Mouse (Mus musculus) embryonic fibroblast, embryonic 13.5 days (primary cell): ENCODE data around the gene Rnd3. TPM values are rescaled to one million over a fixed set of nuclear protein-coding genes. Genes with fewer than 3 reads are reported as not detected.

Experiments
- H3K27ac ChIP-seq: 2 replicates; pipeline ENCODE4 v1.5.1; 2012; ENCODE audit warnings: low read length, control low read depth, inconsistent platforms; ENCODE audit not compliant: insufficient read depth
- H3K4me1 ChIP-seq: 2 replicates; pipeline ENCODE4 v1.6.1; 2011; ENCODE audit warnings: low read length; ENCODE audit not compliant: control insufficient read depth, insufficient read depth
- H3K4me3 ChIP-seq: 2 replicates; pipeline ENCODE4 v1.5.1; 2011; ENCODE audit warnings: mild to moderate bottlenecking, control low read depth, low read length; ENCODE audit not compliant: insufficient read depth
- CTCF ChIP-seq: IDR thresholded peaks from 2 replicates; pipeline ENCODE4 v1.5.1; 2011; ENCODE audit warnings: mild to moderate bottlenecking, control low read depth, low read length, moderate library complexity, borderline replicate concordance; ENCODE audit not compliant: insufficient read depth
- POLR2A ChIP-seq: IDR thresholded peaks from 2 replicates; pipeline ENCODE4 v1.6.1; 2011; ENCODE audit warnings: low read depth, mild to moderate bottlenecking, control low read depth, low read length, moderate library complexity
- polyA plus RNA-seq: library from polyadenylated mRNA; stranded (reverse); fragments of >200 nt; gene quantifications from 2 replicates; pipeline ENCODE4 v1.2.4, GENCODE M21; 2011; ENCODE audit warnings: low read depth; ENCODE audit not compliant: missing spikeins, insufficient read length

Gene Rnd3
- polyA plus RNA-seq, 1 experiment: 320 TPM

GRCm38 (mm10) chr2:51137726-51138125 is 11.2 kb downstream of the Rnd3 start:
- Histone ChIP-seq H3K27ac (no peak overlapping the region), H3K4me1 (peaks cover 15% of the 10 kb centered on the region), H3K4me3 (no peak overlapping the region)
- TF ChIP-seq POLR2A (no peak), CTCF (no peak)

- Histone ChIP-seq H3K4me1 (peaks cover 3% of the 10 kb centered on the region), H3K4me3 (no peak overlapping the region), H3K27ac (no peak overlapping the region)
- TF ChIP-seq CTCF (no peak), POLR2A (no peak)
Observed at GRCm38 (mm10) chr2:51132181-51132580, 16.7 kb downstream of the Rnd3 start.

GRCm38 (mm10) chr2:51128090-51128489 is 20.8 kb downstream of the Rnd3 start:
- Histone ChIP-seq H3K4me3 (no peak overlapping the region), H3K4me1 (peaks cover 7% of the 10 kb centered on the region), H3K27ac (no peak overlapping the region)
- TF ChIP-seq CTCF (no peak), POLR2A (peak; percentile 41)

GRCm38 (mm10) chr2:51110271-51110670 is 38.6 kb downstream of the Rnd3 start:
- Histone ChIP-seq H3K4me1 (no peaks in the 10 kb centered on the region; the same call in 1 of the 2 replicates), H3K27ac (no peak overlapping the region), H3K4me3 (no peak overlapping the region)
- TF ChIP-seq POLR2A (no peak), CTCF (no peak)

GRCm38 (mm10) chr2:51108631-51109030 is 40.3 kb downstream of the Rnd3 start:
- Histone ChIP-seq H3K4me3 (no peak overlapping the region), H3K27ac (no peak overlapping the region), H3K4me1 (no peaks in the 10 kb centered on the region; the same call in 1 of the 2 replicates)
- TF ChIP-seq POLR2A (no peak), CTCF (no peak)

- H3K4me3 ChIP-seq: no peak overlapping the region
- TF ChIP-seq POLR2A: no peak
- TF ChIP-seq CTCF: no peak
- H3K27ac ChIP-seq: peak overlapping the region; percentile 4; the same call in 1 of the 2 replicates
- no peaks in the 10 kb centered on the region for H3K4me1 ChIP-seq
Observed at GRCm38 (mm10) chr2:51101187-51101586, 47.7 kb downstream of the Rnd3 start.

GRCm38 (mm10) chr2:51099987-51100386 is 48.9 kb downstream of the Rnd3 start:
- H3K4me3 ChIP-seq: no peak overlapping the region
- no peaks in the 10 kb centered on the region for H3K4me1 ChIP-seq
- H3K27ac ChIP-seq: no peak overlapping the region
- no peak for TF ChIP-seq POLR2A
- no peak for TF ChIP-seq CTCF

- H3K4me3 ChIP-seq: no peak overlapping the region
Observed at GRCm38 (mm10) chr2:51099240-51099639, 49.7 kb downstream of the Rnd3 start.

GRCm38 (mm10) chr2:51090688-51091087 is 58.2 kb downstream of the Rnd3 start:
- Histone ChIP-seq H3K4me1 (no peaks in the 10 kb centered on the region), H3K27ac (no peak overlapping the region), H3K4me3 (no peak overlapping the region)
- no peak for TF ChIP-seq POLR2A
- no peak for TF ChIP-seq CTCF

More at GRCm38 (mm10) chr2:51099240-51099639, 49.7 kb downstream of the Rnd3 start:
- TF ChIP-seq POLR2A (no peak), CTCF (no peak)
- Histone ChIP-seq H3K4me1 (no peaks in the 10 kb centered on the region), H3K27ac (no peak overlapping the region)

- no peak overlapping the region for H3K27ac ChIP-seq
- TF ChIP-seq CTCF: no peak
- TF ChIP-seq POLR2A: no peak
- no peaks in the 10 kb centered on the region for H3K4me1 ChIP-seq
- H3K4me3 ChIP-seq: no peak overlapping the region
Observed at GRCm38 (mm10) chr2:51090049-51090448, 58.9 kb downstream of the Rnd3 start.
